Mouse (Mus musculus) midbrain, embryonic 14.5 days (tissue): ENCODE measurements at regions not wholly inside any gene's neighbourhood (a gene's known extent, or its start where the extent isn't known, plus 50 kb on each side); places are given as distances from the start of the nearest gene placed in this dataset.

Experiments
- ATAC-seq: fragments of 200-750 bp; cut with Nextera tagmentation; 2 replicates; pipeline ENCODE4 v1.8.0; 2017; ENCODE audit warnings: moderate number of reproducible peaks, moderate library complexity; ENCODE audit not compliant: low FRiP score, low TSS enrichment
- DNase-seq: peaks from one replicate; pipeline ENCODE4 v3.0.0-alpha.2; 2015
- H3K27ac ChIP-seq: fragments of 300-500 bp; sonication (generic); replicated peaks from 2 replicates; pipeline ENCODE4 v1.5.1; 2014; ENCODE audit warnings: mild to moderate bottlenecking, low read depth, low read length, moderate library complexity
- H3K27me3 ChIP-seq: fragments of 300-500 bp; sonication (generic); 2 replicates; pipeline ENCODE4 v1.6.1; 2014; ENCODE audit warnings: low read length, control low read depth, mixed read lengths; ENCODE audit not compliant: control insufficient read depth, insufficient read depth
- H3K36me3 ChIP-seq: fragments of 300-500 bp; sonication (generic); 2 replicates; pipeline ENCODE4 v1.6.1; 2014; ENCODE audit warnings: low read length, control low read depth; ENCODE audit not compliant: control insufficient read depth, insufficient read depth
- H3K4me1 ChIP-seq: fragments of 300-500 bp; sonication (generic); 2 replicates; pipeline ENCODE4 v1.6.1; 2014; ENCODE audit warnings: mild to moderate bottlenecking, antibody characterized with exemption, low read length, control low read depth; ENCODE audit not compliant: control insufficient read depth, insufficient read depth
- H3K4me2 ChIP-seq: fragments of 300-500 bp; sonication (generic); 2 replicates; pipeline ENCODE4 v1.6.1; 2014; ENCODE audit warnings: mild to moderate bottlenecking, low read length, moderate library complexity
- H3K4me3 ChIP-seq: fragments of 300-500 bp; sonication (generic); replicated peaks from 2 replicates; pipeline ENCODE4 v1.5.1; 2014; ENCODE audit warnings: low read depth, low read length
- H3K9ac ChIP-seq: fragments of 300-500 bp; sonication (generic); replicated peaks from 2 replicates; pipeline ENCODE4 v1.6.1; 2014; ENCODE audit warnings: mild to moderate bottlenecking, low read length, moderate library complexity
- H3K9me3 ChIP-seq: fragments of 300-500 bp; sonication (generic); 2 replicates; pipeline ENCODE4 v1.6.1; 2016; ENCODE audit warnings: low read length, control low read depth, mixed read lengths; ENCODE audit not compliant: control insufficient read depth
- WGBS: fragments of 180-500 bp; shearing (Covaris S2); extraction: QIAGEN DNeasy Blood & Tissue Kit; methylation state at CpG from one replicate; pipeline ENCODE4 v1.1.7; 2014; 5-methylcytosine and 5-hydroxymethylcytosine counted together

DNA sequence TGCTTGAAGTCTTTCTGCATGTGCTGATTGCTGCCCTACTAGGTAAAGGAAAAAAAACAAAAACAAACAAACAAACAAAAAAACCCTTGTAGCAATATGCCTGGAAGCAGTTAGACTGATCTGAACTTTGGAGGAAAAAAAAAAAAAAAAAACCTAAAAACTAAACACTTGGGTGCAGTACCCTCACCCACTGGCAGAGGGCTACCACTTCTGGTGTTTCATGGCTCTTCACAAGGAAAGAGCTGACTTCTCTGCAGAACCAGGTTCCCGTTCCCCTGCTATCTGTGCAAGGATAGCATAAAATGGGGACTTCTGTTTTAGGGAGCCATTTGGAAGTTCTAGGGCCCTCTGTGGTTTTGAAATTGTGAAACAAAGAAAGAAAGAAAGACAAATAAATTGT lies 52.2 kb upstream of the Otud4 start:
- H3K9me3 ChIP-seq, result no peaks in the 10 kb centered on the region
- ATAC-seq, result no peak
- no peak overlapping the region for H3K4me3 ChIP-seq
- H3K4me1 ChIP-seq, result no peaks in the 10 kb centered on the region
- H3K4me2 ChIP-seq, result no peak overlapping the region
- no peak overlapping the region for H3K9ac ChIP-seq
- 29% methylated on average over 1 of the region's 1 CpGs for WGBS
- peak; percentile 77 for DNase-seq
- no peaks in the 10 kb centered on the region for H3K36me3 ChIP-seq
- H3K27me3 ChIP-seq, result no peaks in the 10 kb centered on the region
- H3K27ac ChIP-seq, result no peak overlapping the region

DNA sequence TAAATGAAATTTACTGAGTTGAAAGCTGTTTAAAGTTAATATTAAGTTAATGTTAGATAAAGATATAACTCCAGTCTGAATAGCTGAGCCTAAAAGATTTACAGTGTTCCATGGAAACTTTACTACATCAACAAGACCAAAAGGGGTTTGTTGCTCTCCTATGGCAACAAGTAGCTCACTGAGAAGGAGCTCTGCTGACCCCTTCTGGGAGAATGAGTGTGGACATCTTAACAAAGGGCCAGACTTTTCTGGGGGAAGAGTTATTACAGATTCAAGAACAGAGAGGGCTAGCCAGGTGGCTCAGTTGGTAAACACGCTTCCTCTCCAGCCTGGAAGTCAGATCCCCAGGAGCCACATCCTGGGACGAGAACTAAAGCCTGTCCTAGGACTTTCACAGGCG lies 54.5 kb upstream of the Otud4 start:
- Histone ChIP-seq H3K4me1 (no peaks in the 10 kb centered on the region), H3K36me3 (no peaks in the 10 kb centered on the region), H3K9ac (no peak overlapping the region), H3K27ac (no peak overlapping the region), H3K4me2 (no peak overlapping the region), H3K27me3 (no peaks in the 10 kb centered on the region), H3K9me3 (no peaks in the 10 kb centered on the region), H3K4me3 (no peak overlapping the region)
- ATAC-seq, result no peak; the same call in 1 of the 2 replicates
- DNase-seq, result peak; percentile 83
- WGBS, result 36% methylated on average over 3 of the region's 3 CpGs

DNA sequence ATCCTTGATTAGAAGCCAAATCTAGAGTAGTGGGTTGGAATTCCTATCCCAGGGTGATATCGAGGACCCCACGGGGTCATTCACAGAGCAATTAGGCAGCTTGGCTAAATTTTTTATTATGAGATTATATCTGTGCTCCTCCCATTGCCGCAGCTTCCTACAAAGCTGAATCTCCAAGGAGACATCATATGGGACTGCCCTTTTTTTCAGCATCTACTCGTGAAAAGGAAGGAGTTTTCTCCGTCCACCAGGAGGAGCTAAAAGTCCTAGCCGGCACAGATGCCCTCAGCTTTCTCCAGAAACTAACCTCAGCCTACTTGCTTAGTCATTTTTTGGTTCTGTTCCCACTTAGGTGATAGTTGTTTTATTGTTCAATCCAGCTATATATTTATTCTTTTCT lies 56.1 kb upstream of the Otud4 start:
- DNase-seq, result no peak
- Histone ChIP-seq H3K9ac (no peak overlapping the region), H3K9me3 (no peaks in the 10 kb centered on the region), H3K4me3 (no peak overlapping the region), H3K27me3 (no peaks in the 10 kb centered on the region), H3K36me3 (no peaks in the 10 kb centered on the region), H3K27ac (no peak overlapping the region), H3K4me1 (no peaks in the 10 kb centered on the region), H3K4me2 (no peak overlapping the region)
- ATAC-seq, result no peak
- WGBS, result 41% methylated on average over 6 of the region's 6 CpGs

DNA sequence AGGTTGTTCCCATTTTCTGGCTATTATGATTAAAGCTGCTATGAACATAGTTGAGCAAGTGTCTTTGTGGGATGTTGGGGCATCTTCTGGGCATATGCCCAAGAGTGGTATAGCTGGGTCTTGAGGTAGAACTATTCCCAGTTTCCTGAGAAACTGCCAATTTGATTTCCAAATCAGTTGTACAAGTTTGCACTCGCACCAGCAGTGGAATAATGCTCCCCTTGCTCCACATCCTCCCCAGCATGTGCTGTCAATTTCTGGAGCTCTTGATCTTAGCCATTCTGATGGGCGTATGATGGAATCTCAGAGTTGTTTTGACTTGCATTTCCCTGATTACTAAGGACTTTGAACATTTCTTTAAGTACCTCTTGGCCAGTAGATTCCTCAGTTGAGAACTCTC lies 57.2 kb upstream of the Otud4 start:
- Histone ChIP-seq H3K4me2 (no peak overlapping the region), H3K4me3 (no peak overlapping the region), H3K27ac (no peak overlapping the region), H3K27me3 (no peaks in the 10 kb centered on the region), H3K4me1 (no peaks in the 10 kb centered on the region), H3K9me3 (no peaks in the 10 kb centered on the region), H3K9ac (no peak overlapping the region), H3K36me3 (no peaks in the 10 kb centered on the region)
- ATAC-seq (no peak), DNase-seq (no peak)
- 87% methylated on average over 2 of the region's 2 CpGs for WGBS

DNA sequence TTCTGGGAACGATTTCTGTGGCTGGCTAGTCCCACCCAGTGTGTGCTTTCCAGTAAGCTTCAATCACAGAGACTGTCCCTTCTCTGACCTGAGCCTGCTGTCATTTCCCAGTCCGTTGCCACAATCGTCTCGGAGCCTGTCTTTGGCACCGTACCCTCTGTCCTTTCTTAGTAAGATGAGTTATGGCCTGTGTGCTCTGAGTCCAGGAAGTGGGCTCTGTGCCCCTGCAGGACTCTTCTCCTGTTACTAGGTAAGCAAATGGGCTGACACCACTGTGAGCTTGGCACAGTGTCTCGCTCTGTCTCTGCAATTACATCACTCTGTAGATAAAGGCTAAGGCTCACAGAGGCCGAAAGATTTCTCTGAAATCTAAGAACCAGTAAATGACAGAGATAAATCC lies 63.3 kb upstream of the Otud4 start:
- Histone ChIP-seq H3K36me3 (no peaks in the 10 kb centered on the region), H3K4me1 (no peaks in the 10 kb centered on the region), H3K4me3 (no peak overlapping the region), H3K9me3 (no peaks in the 10 kb centered on the region), H3K4me2 (no peak overlapping the region), H3K27ac (no peak overlapping the region), H3K27me3 (no peaks in the 10 kb centered on the region), H3K9ac (no peak overlapping the region)
- ATAC-seq, result no peak
- 85% methylated on average over 7 of the region's 7 CpGs for WGBS
- DNase-seq, result no peak

DNA sequence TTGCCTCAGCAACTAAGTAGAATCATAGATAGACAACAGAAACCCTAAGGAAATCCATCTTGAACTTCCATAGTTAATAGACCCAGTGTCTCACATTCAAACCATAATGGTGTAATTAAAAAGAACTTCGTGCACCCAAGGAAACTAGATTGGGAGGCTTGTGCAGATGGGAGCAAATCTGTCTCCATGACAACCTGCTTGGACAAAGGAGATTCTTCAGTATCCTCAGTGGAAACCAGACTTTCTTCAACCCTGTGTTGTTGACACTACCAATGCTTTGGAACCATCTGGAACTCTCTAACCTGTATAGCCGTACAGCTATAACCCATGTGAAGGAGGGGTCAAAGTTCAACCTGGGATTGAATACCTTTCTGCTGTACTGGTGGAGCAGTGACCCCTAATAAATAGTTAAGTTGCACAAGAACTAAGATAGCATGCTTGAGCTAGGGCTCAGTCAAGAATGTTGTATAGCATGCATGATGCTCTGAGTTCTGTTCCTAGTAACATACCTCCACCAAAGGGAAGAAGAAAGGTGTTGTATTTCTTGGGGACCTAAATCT lies 64.2 kb upstream of the Otud4 start:
- H3K4me2 ChIP-seq, result no peak overlapping the region
- no peaks in the 10 kb centered on the region for H3K36me3 ChIP-seq
- H3K27ac ChIP-seq, result no peak overlapping the region
- H3K4me3 ChIP-seq, result no peak overlapping the region
- no peak for DNase-seq
- H3K4me1 ChIP-seq, result no peaks in the 10 kb centered on the region
- H3K9me3 ChIP-seq, result no peaks in the 10 kb centered on the region
- H3K9ac ChIP-seq, result no peak overlapping the region
- no peak for ATAC-seq
- H3K27me3 ChIP-seq, result no peaks in the 10 kb centered on the region
- 53% methylated on average over 2 of the region's 2 CpGs for WGBS

DNA sequence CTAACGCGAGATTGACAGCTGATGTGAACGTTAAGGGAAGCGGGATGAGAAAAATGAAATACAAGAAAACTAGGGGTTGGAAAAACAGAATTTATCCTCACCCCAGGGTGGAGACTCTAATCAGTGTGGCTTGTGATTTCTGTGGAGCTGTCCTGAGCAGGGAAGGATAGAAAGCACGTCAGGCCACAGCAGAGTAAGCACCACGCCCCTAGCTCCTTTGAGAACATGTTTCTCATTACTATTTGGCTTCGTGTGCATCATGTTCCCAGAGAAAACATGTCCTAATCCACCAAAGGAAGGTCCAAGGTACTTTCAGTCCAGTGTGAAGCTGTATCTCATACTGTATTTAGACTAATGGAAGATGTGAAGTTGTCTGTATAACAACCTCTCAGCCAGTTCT lies 65.9 kb upstream of the Otud4 start:
- WGBS, result 87% methylated on average over 7 of the region's 7 CpGs
- Histone ChIP-seq H3K27ac (no peak overlapping the region), H3K9me3 (no peaks in the 10 kb centered on the region), H3K27me3 (no peaks in the 10 kb centered on the region), H3K4me2 (no peak overlapping the region), H3K36me3 (no peaks in the 10 kb centered on the region), H3K4me1 (no peaks in the 10 kb centered on the region), H3K4me3 (no peak overlapping the region), H3K9ac (no peak overlapping the region)
- ATAC-seq (no peak), DNase-seq (no peak)

DNA sequence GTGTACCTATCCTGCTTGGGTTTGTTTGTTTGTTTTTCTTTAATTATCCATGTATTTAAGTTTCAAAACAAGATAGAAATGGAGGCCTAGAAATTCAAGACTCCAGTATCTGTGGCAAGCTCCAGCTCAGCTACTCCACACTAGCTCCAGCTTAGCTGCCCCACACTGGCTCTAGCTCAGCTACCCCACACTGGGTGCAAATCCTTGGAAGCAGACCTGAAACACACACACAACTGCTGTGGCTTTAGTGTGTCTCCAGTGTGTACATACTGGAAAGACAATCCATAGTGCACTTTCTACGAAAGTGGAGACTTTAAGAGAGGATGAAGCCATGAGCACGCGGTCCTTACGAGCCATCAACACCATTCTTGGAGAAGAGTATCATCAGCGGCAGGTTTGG lies 66.9 kb upstream of the Otud4 start:
- H3K27me3 ChIP-seq, result no peaks in the 10 kb centered on the region
- H3K27ac ChIP-seq, result no peak overlapping the region
- no peak overlapping the region for H3K4me3 ChIP-seq
- H3K36me3 ChIP-seq, result no peaks in the 10 kb centered on the region
- ATAC-seq (no peak), DNase-seq (no peak)
- no peaks in the 10 kb centered on the region for H3K4me1 ChIP-seq
- no peaks in the 10 kb centered on the region for H3K9me3 ChIP-seq
- 93% methylated on average over 5 of the region's 5 CpGs for WGBS
- H3K9ac ChIP-seq, result no peak overlapping the region
- H3K4me2 ChIP-seq, result no peak overlapping the region

DNA sequence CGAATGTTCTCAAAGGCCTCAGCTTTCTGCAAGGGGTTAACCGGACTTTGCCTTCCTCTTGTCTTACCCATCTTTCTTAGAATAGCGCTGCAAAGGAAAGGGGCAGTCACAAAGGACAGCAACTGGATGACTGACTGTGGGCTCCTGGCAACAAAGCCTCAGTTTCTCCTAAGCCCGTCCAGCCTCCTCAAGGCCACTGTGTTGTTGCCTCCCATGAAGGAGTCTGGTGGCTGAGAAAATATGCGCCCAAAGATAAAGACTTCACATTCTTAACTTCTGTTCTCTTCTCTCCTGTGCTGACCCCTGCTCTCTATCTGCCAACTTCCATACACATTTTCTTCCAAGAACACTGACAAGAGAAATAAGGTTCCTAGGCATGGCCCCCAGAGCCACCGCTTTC lies 76.3 kb upstream of the Otud4 start:
- H3K9ac ChIP-seq, result no peak overlapping the region
- H3K4me2 ChIP-seq, result no peak overlapping the region
- DNase-seq (no peak), ATAC-seq (no peak)
- no peaks in the 10 kb centered on the region for H3K27me3 ChIP-seq
- 70% methylated on average over 6 of the region's 6 CpGs for WGBS
- no peaks in the 10 kb centered on the region for H3K9me3 ChIP-seq
- H3K4me3 ChIP-seq, result no peak overlapping the region
- H3K36me3 ChIP-seq, result no peaks in the 10 kb centered on the region
- H3K4me1 ChIP-seq, result no peaks in the 10 kb centered on the region
- no peak overlapping the region for H3K27ac ChIP-seq
